Mouse (Mus musculus) fat pad, adult 2 months (tissue): ENCODE results near the gene Vat1.
"Not testable (repeated sequence)": the region's sequence is repeated elsewhere in the genome, so short reads cannot be mapped to it uniquely, and the experiment has no call there.

ENCODE experiments used
- DNase-seq: peaks from one replicate; pipeline ENCODE4 v3.0.0-alpha.2; 2011; ENCODE audit warnings: low read depth, low spot score; ENCODE audit errors: extremely low read depth

Gene Vat1

GRCm38 (mm10) chr11:101466552-101466950, 521 bp upstream of the Vat1 start:
- DNase-seq: not testable (repeated sequence)

DNA sequence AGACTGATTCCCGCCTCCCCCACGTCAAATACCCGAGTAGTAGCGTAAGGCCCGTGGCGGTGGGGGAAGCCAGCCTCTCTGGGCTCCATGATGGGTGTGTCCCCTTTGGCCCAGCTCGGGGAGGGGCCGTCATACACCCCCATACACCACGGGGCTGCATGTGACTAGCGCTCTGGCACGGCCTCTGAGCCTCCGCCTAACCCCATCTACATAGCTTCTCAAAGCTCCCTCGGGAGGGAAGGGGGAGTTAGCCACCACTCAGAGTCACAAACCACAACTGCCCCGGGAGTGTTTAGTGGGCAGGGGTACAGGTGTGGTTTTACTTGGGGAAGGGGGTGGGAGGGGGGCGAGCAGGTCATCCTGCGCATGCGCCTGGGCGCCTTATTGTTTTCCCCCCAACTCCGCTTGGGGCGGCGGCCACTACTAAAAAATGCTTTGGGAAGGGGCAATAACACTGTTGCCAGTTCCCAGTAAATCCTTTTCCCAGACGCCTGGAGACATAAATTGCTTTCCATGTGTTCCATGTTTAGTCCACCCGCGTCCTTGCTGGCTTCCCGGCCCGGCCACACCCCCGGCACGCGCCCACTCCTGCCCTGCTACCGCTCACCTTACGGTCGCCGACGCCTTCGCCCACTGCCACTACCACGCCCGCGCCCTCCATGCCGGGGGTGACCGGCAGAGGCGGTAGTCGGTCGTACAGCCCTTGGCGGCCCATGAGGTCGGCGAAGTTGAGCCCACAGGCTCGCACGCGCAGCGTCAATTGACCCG, 745 bp downstream of the Vat1 start:
- DNase-seq: no peak

GRCm38 (mm10) chr11:101464211-101465100, 1.6 kb downstream of the Vat1 start, which contains the start of gene Rnd2:
Gene Rnd2, plus strand, starts transcription at chr11:101464999.
- DNase-seq: no peak

DNA sequence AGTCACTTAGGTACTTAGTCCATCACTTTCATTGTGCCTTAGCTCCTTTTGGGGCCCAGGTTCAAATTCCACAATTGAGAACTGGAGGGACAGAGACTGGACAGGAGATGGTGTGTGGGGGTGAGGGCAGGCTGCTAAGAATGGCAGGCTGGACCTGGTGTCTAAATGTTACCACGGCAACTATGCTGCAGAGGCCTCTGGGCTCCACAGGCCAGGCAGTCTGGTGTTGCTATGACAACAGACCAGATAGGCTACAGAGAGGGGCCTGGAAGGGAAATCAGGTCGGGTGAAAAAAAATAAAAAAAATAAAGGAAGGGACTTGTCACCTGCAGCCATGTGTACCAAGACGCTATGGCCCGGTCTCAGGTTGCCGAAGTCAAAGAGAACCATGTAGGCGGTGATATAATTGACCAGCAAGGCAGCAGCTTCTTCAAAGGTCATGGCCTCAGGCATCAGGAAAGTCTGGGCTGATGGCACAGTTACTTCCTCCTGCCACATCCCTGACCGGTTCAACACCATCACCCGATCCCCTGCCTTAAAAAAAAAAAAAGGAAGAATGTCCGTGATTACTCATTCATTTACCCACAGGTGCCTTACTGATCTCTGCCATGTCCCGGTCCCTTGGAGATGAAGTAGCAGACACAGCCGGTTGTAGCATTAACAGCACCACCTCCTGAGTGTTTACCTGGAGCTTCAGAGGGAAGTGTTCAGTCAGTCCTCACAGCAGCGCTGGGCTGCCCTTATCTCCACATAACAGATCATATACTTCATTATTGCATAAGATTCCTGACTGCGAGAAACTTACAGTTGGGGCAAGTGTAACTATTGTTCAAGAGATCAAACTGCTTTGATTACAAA, 3.2 kb downstream of the Vat1 start:
- no peak for DNase-seq

DNA sequence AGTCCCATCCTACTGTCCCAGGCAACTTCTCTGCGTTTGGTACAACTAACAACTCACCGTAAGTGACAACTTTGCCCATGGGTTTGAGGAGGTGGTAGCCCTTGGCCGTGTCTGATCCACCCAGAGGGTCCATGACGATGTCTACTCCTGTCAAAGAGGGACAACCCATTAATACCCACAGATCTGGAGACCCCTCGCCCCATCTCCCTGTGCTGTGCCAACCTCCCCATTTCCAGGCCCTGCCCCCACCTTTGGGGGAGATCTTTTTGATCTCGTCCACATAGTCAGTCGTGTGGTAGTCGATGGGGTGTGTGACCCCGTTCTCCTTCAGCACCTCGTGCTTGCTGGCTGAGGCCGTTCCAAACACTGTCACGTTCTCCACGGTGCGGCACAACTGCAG, 3.9 kb downstream of the Vat1 start:
- DNase-seq: no peak

DNA sequence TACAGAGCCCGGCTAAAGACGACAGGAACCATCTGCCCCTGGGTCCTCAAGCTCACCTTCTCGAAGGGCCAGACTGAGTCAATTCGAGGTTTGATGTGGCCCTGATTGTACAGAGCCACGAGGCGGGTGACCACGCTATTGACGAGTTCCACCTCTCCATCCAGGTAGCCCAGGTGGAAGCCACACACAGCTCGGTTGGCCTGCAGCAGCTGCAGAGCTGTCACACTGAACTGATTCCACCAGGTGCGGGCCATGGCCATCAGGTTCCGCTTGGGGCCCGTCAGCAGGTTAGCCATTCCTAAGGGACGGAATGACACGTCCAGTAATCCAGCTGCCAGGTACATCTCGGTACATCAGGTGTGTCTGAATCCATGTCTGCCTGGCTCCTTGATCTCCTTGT, 5.7 kb downstream of the Vat1 start:
- no peak for DNase-seq

DNA sequence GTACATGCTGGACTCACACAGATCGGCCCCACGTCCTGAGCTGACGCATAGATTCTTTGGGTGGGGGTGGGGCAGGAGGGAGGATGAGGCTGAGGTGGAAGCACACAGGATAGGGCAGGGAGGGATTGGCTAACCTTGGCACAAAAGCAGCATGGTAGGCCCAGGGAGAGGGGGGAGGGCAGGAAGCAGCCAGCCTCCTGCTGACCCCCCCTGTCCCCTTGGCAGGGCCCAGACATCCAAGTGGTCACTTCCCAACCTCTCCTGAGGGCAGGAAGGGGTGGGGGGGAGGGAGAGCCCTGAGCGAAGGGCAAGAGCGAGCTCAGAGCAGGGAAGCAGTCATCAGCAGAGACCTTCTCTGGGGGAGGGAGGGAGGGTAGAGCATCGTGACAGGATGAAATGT, 6.3 kb downstream of the Vat1 start:
- no peak for DNase-seq

- no peak for DNase-seq
These were observed 7.8 kb downstream of the Vat1 start for GRCm38 (mm10) chr11:101458217-101458616.

DNA sequence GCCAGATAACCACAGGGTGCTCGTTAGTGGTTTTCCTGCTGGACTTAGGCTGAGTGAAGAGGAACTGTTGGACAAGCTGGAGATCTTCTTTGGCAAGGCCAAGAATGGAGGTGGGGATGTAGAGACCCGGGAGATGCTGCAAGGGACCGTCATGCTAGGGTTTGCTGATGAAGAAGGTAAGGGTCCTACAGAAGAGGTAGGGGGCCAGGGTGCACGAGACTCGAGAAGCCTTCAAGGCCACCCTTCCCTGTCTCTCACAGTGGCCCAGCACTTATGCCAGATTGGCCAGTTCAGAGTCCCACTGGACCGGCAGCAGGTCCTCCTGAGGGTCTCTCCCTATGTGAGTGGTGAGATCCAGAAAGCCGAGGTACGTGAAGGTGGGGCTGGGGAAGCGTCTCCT, 8.4 kb downstream of the Vat1 start:
- no peak for DNase-seq

DNA sequence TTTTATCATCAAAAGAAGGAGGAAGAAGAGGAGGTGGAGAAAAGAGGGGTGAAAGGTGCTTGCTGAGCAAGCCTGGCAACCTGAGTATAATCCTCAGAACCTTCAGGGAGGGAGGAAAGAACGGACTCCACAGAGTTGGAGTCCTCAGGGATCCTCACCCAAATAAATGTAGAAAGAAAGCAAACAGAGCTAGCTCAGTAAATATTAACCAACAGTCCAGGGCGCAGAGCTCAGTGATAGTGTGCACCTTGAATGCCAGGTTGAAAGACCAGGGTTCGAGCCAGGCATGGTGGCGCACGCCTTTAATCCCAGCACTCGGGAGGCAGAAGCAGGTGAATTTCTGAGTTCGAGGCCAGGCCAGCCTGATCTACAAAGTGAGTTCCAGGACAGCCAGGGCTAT, 10.4 kb downstream of the Vat1 start:
- no peak for DNase-seq

DNA sequence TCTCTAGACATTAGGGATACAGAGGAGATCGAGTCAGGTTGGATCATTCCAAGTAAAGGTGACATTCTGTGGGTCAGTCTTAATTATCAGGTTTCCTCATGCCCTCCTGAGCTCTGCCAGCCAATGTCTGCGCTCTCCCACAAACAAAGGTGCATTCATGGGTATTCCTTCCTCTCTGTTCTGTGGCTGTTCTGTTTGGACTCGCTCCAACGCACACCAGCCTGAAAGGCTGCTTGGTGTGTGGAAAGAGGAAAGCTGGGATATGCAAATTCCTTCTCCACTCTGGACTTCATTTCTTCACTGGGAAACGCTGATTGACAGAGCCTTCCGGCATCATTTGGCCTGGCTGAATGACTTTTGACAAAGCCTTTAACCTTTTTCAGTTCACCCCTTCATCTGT, 11.3 kb downstream of the Vat1 start:
- DNase-seq: no peak

DNA sequence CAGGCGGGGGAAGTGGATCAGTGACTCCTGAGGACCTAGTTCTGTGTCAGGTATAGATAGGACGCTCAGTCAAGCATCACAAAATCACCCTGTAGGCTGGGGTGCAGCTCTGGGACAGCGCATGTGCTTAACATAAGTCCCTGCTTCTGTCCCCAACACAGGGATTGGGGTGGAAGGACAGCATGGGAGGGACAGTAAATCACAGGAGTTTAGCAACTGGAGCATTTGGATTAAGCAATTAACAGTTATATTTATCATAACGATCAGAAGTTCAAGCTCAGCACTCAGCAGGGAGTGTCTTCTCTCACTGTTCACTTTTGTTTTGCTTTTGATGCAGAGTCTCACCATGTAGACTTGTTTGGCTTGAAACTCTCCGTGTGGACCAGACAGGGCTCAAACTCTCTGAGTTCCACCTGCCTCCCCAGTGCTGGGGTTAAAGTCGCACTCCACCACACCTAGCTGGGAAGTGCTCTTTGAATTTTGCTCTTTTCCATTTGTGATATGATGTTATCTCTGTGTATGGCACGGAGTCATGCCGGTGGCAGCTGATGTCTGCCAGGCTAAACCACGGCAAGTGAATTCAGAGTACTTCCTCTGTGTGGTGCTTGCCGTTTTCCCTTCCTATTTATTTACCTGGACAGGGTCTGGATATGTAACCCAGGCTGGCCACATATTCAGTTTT, 13.8 kb downstream of the Vat1 start:
- no peak for DNase-seq

- peak; percentile 81 for DNase-seq
These were observed 14.5 kb downstream of the Vat1 start for GRCm38 (mm10) chr11:101451536-101451935.

DNA sequence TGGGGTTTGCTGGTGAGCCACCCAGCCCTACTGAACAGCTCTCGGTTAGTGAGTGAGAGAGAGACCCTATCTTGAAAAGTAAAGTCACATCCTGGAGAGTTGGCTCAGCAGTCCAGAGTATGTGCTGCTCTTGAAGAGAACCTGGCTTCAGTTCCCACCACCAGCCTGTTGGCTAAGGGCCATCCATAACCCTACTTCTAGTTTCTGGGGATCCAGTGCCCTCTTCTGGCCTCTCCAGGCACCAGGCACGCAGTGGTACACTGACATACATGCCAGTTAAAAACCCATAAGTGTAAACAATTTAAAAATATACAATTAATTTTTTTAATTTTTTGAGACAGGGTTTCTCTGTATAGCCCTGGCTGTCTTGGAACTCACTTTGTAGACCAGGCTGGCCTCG, 15.6 kb downstream of the Vat1 start:
- DNase-seq: no peak

- DNase-seq: not testable (repeated sequence)
These were observed 16.4 kb downstream of the Vat1 start for GRCm38 (mm10) chr11:101449596-101449995.

DNA sequence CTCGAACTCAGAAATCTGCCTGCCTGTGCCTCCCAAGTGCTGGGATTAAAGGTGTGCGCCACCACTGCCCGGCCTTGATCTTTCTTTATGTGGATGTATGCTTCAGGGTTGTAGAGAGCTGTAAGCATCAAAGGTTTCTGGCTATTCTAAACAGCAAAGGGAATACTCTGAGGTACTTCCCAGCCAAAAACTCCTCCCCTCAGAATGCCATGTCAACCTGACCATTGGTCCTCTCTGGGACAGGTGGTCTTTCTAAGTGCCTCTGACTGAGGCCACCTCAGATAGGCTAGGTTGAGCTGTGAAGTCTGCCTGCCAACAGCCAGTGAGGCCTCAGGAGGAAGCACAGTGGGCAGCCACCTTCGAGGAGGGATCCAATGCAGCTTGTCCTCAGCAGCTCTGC, 17.1 kb downstream of the Vat1 start:
- no peak for DNase-seq

DNA sequence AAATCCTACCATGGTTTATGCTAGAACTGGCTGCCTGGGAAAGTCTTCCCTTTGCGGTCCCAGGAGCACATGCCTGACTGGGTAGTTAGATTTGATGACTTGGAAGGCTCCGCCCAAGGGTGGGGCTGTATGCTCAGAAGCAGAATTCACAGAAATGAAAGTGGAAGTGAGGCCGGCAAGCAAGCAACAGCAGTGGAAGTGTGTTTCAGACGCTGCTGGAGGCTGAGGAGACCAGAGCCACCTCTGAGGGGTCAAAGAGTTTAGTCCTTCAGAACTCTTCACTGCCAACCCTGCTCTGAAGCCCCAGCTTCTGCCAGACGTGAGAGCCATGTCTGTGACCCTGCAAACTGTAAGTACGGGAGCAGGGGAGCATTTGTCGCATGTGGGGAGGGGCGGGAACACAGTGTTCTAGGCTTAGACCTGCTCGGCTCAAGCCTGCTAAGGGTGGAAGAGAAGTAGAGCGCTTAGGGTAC, 17.7 kb downstream of the Vat1 start, which contains the start of gene Ifi35:
Gene Ifi35 (plus strand): TSS at position 134 of the 473 bp plus-strand sequence.
- DNase-seq: no peak

GRCm38 (mm10) chr11:101447786-101448185, 18.2 kb downstream of the Vat1 start:
- DNase-seq: no peak

DNA sequence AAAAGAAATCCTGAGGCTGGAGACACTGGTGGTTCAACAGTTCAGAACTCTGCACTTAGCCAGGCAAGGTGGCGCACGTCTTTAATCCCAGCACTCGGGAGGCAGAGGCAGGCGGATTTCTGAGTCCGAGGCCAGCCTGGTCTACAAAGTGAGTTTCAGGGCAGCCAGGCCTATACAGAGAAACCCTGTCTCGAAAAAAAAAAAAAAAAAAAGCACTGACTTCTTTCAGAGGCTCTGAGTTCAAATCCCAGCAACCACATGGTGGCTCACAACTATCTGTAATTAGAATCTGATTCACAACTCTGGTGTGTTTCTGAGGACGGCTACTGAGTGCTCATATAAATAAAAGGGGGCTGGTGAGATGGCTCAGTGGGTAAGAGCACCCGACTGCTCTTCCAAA, 19.2 kb downstream of the Vat1 start:
- not testable (repeated sequence) for DNase-seq

DNA sequence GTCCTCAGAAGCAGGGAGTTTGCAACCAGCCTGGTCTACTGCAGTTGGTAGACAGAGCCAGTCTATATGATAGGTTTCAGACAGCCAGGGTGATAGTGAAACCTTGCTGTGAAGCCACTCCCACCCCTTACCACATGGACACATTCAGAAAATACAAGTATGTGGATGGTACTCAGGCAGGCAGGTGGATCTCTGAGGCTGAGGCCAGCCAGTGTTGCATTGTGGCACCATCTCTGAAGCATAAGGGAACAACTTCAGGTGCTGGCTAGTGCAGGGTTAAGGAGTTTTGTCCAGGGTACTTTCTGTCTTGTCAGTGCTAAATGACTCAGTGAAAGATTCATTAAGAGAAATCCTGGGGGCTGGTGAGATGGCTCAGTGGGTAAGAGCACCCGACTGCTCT, 19.7 kb downstream of the Vat1 start:
- no peak for DNase-seq
